Mouse (Mus musculus): ENCODE data around the gene Gm9844.

- TF ChIP-seq CTCF (IDR thresholded peaks at IDR 0.05; ENCODE audit: extremely low read depth, insufficient read depth, low read length) (no peak), POLR2A (IDR thresholded peaks at IDR 0.05; ENCODE audit: extremely low read depth, insufficient read depth, low read length) (no peak)
These were observed 21.7 kb upstream of the Gm9844 start for GRCm38 (mm10) chr7:24840331-24840730.
